Mouse (Mus musculus) lung, adult 2 months (tissue): Measurements from ENCODE around the gene Txndc8.

Source experiments
- CTCF ChIP-seq: fragments of 200-500 bp; IDR thresholded peaks from 2 replicates; pipeline ENCODE4 v1.5.1; 2011; ENCODE audit warnings: mild to moderate bottlenecking, low read length, control low read depth; ENCODE audit not compliant: insufficient read depth
- POLR2A ChIP-seq: fragments of 200-500 bp; IDR thresholded peaks from 2 replicates; pipeline ENCODE4 v1.6.1; 2011; ENCODE audit warnings: low read depth, mild to moderate bottlenecking, control low read depth, low read length, borderline replicate concordance; ENCODE audit errors: extremely low read depth

DNA sequence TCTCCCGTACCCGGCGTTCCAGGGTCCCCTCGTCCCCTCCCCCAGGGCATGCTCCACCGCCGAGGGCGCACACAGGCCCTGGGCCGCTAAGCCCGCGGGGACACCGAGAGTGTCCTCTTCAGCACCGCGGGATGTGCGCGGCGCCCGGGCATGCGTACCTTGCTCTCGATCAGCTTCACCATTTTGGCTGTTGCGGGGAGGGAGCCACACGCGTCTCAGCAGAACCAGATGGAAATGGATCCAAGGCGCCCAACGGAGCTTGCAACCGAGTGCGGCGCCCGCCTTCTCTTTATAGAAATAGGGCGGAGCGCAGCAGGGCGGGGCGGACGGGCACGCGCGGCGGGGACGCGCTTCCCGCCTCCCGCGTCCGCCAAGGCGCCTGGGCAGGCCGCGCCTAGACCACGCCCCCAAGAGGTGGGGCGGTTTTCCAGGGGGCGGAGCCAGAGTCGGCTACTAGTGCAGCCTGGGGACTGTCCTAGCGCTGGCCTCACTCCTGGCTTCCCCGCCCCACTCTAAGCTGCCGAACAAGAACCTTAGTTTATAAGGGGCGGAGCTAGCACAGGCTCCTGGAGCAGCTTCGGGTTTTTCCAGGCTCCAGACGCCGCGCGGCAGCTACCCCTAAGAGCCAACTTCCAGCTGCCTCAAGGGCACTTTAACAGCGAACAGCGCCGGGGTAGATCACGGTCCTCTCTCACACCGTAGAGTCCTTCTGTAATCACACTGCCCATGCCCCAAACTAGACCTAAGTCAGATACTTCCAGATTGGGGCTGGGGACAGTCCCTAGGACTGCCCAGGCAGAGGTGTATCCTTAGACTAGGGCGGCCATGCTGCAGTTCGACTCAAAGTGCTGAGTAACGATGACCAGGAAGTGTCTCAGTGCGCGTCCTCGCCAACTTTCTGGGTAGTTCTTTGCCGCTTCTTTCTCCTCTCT, 52.6 kb downstream of the Txndc8 start, which contains the start of gene Txn1:
- TF ChIP-seq POLR2A (peak; percentile 99), CTCF (no peak)
